Mouse (Mus musculus) forebrain, embryonic 14.5 days (tissue): ENCODE measurements at regions not wholly inside any gene's neighbourhood (a gene's known extent, or its start where the extent isn't known, plus 50 kb on each side); places are given as distances from the start of the nearest gene placed in this dataset.
"Not testable (repeated sequence)": the region's sequence is repeated elsewhere in the genome, so short reads cannot be mapped to it uniquely, and the experiment has no call there.

Experiments
- ATAC-seq: fragments of 200-750 bp; cut with Nextera tagmentation; 2 replicates; pipeline ENCODE4 v1.8.0; 2017; ENCODE audit warnings: mild to moderate bottlenecking, moderate library complexity
- DNase-seq: peaks from one replicate; pipeline ENCODE4 v3.0.0-alpha.2; 2015; ENCODE audit warnings: low spot score
- H3K27ac ChIP-seq: fragments of 300-500 bp; sonication (generic); 2 replicates; pipeline ENCODE4 v1.5.1; 2014; ENCODE audit warnings: low read depth, mild to moderate bottlenecking, control low read depth, low read length, moderate library complexity
- H3K27me3 ChIP-seq: fragments of 300-500 bp; sonication (generic); replicated peaks from 2 replicates; pipeline ENCODE4 v1.6.1; 2014; ENCODE audit warnings: low read length, control low read depth, mixed read lengths; ENCODE audit not compliant: control insufficient read depth, insufficient read depth
- H3K36me3 ChIP-seq: fragments of 300-500 bp; sonication (generic); 2 replicates; pipeline ENCODE4 v1.6.1; 2014; ENCODE audit warnings: low read length, control low read depth; ENCODE audit not compliant: control insufficient read depth, insufficient read depth
- H3K4me1 ChIP-seq: fragments of 300-500 bp; sonication (generic); 2 replicates; pipeline ENCODE4 v1.6.1; 2014; ENCODE audit warnings: antibody characterized with exemption, low read length, control low read depth; ENCODE audit not compliant: control insufficient read depth, insufficient read depth
- H3K4me2 ChIP-seq: fragments of 300-500 bp; sonication (generic); 2 replicates; pipeline ENCODE4 v1.6.1; 2014; ENCODE audit warnings: mild to moderate bottlenecking, control low read depth, low read length
- H3K4me3 ChIP-seq: fragments of 300-500 bp; sonication (generic); 2 replicates; pipeline ENCODE4 v1.5.1; 2014; ENCODE audit warnings: low read depth, low read length, control low read depth
- H3K9ac ChIP-seq: fragments of 300-500 bp; sonication (generic); 2 replicates; pipeline ENCODE4 v1.6.1; 2014; ENCODE audit warnings: mild to moderate bottlenecking, low read length, control low read depth, moderate library complexity
- H3K9me3 ChIP-seq: fragments of 300-500 bp; sonication (generic); replicated peaks from 2 replicates; pipeline ENCODE4 v1.6.1; 2016; ENCODE audit warnings: low read length, control low read depth, mixed read lengths; ENCODE audit not compliant: control insufficient read depth
- WGBS: fragments of 180-500 bp; shearing (Covaris S2); extraction: QIAGEN DNeasy Blood & Tissue Kit; methylation state at CpG from one replicate; pipeline ENCODE4 v1.1.7; 2014; 5-methylcytosine and 5-hydroxymethylcytosine counted together

DNA sequence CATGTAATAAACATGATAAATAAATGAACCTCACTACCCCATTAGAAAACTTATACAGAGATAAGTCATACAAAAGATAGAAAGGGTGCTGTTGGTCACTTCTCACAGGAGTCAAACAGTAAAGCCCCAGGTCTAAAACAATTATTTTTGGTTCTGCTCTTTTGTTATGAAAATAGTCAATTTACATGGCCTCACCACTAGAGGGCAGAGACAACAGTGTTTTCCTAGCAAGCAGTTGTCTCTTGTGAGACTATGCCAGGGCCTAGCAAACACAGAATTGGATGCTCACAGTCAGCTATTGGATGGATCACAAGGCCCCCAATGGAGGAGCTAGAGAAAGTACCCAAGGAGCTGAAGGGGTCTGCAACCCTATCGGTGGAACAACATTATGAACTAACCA lies 96.3 kb upstream of the 4930550L24Rik start:
- H3K4me3 ChIP-seq, ATAC-seq, H3K4me1 ChIP-seq, H3K4me2 ChIP-seq, H3K27ac ChIP-seq, H3K36me3 ChIP-seq, H3K9ac ChIP-seq, H3K27me3 ChIP-seq, H3K9me3 ChIP-seq: not testable (repeated sequence)
- 47% methylated on average over 1 of the region's 1 CpGs for WGBS
- DNase-seq = peak; percentile 39
